Mouse (Mus musculus): ENCODE data around the gene Prcd.

DNA sequence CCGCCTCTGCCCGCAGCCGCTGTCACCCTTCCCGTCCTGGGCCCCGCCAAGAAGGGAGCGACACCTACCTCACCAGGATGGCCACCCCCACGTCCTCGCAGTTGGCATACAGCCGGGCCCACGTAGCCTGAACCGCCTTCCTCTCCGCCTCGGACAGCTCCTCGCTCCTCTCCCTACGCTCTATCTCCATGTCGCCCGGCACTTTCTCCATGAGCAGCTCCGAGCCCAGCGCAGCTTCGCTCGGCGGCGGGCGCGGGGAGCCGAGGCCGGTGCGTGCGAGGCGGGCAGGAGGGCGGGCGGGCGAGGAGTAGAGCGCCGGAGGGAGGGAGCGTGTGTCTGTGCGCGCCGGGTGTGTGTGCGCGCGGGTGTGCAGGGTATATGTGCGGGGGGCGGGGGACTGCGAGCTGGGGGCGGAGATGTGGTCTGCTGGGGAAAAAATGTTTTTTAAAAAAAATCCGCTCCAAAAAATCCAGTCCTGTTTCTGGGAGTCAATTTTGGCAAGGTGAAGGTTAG, 431 bp downstream of the Prcd start:
- TF ChIP-seq CTCF (IDR thresholded peaks at IDR 0.05; ENCODE audit: low read depth) = no peak
- TF ChIP-seq EP300 (IDR thresholded peaks at IDR 0.05; ENCODE audit: low read depth) = no peak
